Mouse (Mus musculus) E14TG2a.4 (cell line): ENCODE results near the gene Ankrd1.
A peak's percentile ranks its signal among the peaks of the same experiment; 100 is the strongest.

ENCODE experiments used
- H3K27me3 ChIP-seq: 2 replicates; pipeline ENCODE4 v1.6.1; 2014; ENCODE audit warnings: low read length, control low read depth; ENCODE audit not compliant: insufficient read depth
- H3K36me3 ChIP-seq: 2 replicates; pipeline ENCODE4 v1.6.1; 2014; ENCODE audit warnings: low read length, control low read depth; ENCODE audit not compliant: insufficient read depth
- H3K4me1 ChIP-seq: replicated peaks from 2 replicates; pipeline ENCODE4 v1.6.1; 2014; ENCODE audit warnings: low read depth, low read length, control low read depth
- H3K4me3 ChIP-seq: replicated peaks from 2 replicates; pipeline ENCODE4 v1.5.1; 2014; ENCODE audit warnings: mild to moderate bottlenecking, low read length
- H3K9me3 ChIP-seq: 2 replicates; pipeline ENCODE4 v1.6.1; 2014; ENCODE audit warnings: low read length, control low read depth
- CTCF ChIP-seq: conservative IDR thresholded peaks from 2 replicates; pipeline ENCODE4 v1.5.1; 2014; ENCODE audit warnings: low read length
- NANOG ChIP-seq: IDR thresholded peaks from 2 replicates; pipeline ENCODE4 v1.6.1; 2014; ENCODE audit warnings: borderline replicate concordance, low read length, mixed read lengths
- POU5F1 ChIP-seq: IDR thresholded peaks from 2 replicates; pipeline ENCODE4 v1.6.1; 2014; ENCODE audit warnings: low read length, borderline replicate concordance

The Ankrd1 gene

GRCm38 (mm10) chr19:36098265-36098664 lies 21.6 kb downstream of the Ankrd1 start:
- H3K36me3 ChIP-seq = peaks cover 93% of the 10 kb centered on the region
- no peaks in the 10 kb centered on the region for H3K27me3 ChIP-seq
- TF ChIP-seq POU5F1 = no peak
- no peak for TF ChIP-seq NANOG
- no peak for TF ChIP-seq CTCF
- H3K4me1 ChIP-seq = no peaks in the 10 kb centered on the region
- H3K9me3 ChIP-seq = no peaks in the 10 kb centered on the region
- no peak overlapping the region for H3K4me3 ChIP-seq

GRCm38 (mm10) chr19:36097194-36097593 lies 22.7 kb downstream of the Ankrd1 start:
- Histone ChIP-seq H3K9me3 (no peaks in the 10 kb centered on the region), H3K27me3 (no peaks in the 10 kb centered on the region), H3K4me1 (no peaks in the 10 kb centered on the region), H3K36me3 (peaks cover 92% of the 10 kb centered on the region), H3K4me3 (no peak overlapping the region)
- no peak for TF ChIP-seq NANOG
- TF ChIP-seq POU5F1 = no peak
- no peak for TF ChIP-seq CTCF

GRCm38 (mm10) chr19:36090781-36091180 lies 29.1 kb downstream of the Ankrd1 start:
- Histone ChIP-seq H3K27me3 (no peaks in the 10 kb centered on the region), H3K4me3 (no peak overlapping the region), H3K4me1 (no peaks in the 10 kb centered on the region), H3K9me3 (no peaks in the 10 kb centered on the region), H3K36me3 (peaks cover 86% of the 10 kb centered on the region)
- no peak for TF ChIP-seq NANOG
- TF ChIP-seq POU5F1 = no peak
- TF ChIP-seq CTCF = peak; percentile 55

- TF ChIP-seq NANOG = no peak
- no peak for TF ChIP-seq POU5F1
- peaks cover 11% of the 10 kb centered on the region for H3K4me1 ChIP-seq
- peaks cover 16% of the 10 kb centered on the region for H3K36me3 ChIP-seq
- peaks cover 10% of the 10 kb centered on the region; the same call in 1 of the 2 replicates for H3K27me3 ChIP-seq
- peak within 1 kb of the TSS; percentile 99 for H3K4me3 ChIP-seq
- no peaks in the 10 kb centered on the region for H3K9me3 ChIP-seq
Measured at GRCm38 (mm10) chr19:36083262-36084225, 36.4 kb downstream of the Ankrd1 start, which contains the start of gene Rpp30. Gene Rpp30, plus strand, starts transcription at chr19:36083716.

GRCm38 (mm10) chr19:36082606-36083261 lies 37.2 kb downstream of the Ankrd1 start:
- Histone ChIP-seq H3K36me3 (peaks cover 8% of the 10 kb centered on the region), H3K27me3 (peaks cover 10% of the 10 kb centered on the region; the same call in 1 of the 2 replicates), H3K4me3 (peak overlapping the region; percentile 99; the same call in 1 of the 2 replicates), H3K9me3 (no peaks in the 10 kb centered on the region), H3K4me1 (peaks cover 11% of the 10 kb centered on the region)
- TF ChIP-seq CTCF = peak; percentile 62
- no peak for TF ChIP-seq NANOG

GRCm38 (mm10) chr19:36062801-36063529 lies 56.9 kb downstream of the Ankrd1 start:
- Histone ChIP-seq H3K9me3 (peaks cover 13% of the 10 kb centered on the region), H3K27me3 (peaks cover 14% of the 10 kb centered on the region), H3K4me3 (no peak overlapping the region), H3K4me1 (peaks cover 3% of the 10 kb centered on the region; the same call in 1 of the 2 replicates), H3K36me3 (no peaks in the 10 kb centered on the region)
- TF ChIP-seq POU5F1 (no peak), CTCF (no peak), NANOG (no peak)
